Mouse (Mus musculus): ENCODE results near the gene Ercc6. TPM values are rescaled to one million over a fixed set of nuclear protein-coding genes. Genes with fewer than 3 reads are reported as not detected.

The Ercc6 gene
- polyA plus RNA-seq, 1 experiment from 2014 or later: 31.8 TPM

GRCm38 (mm10) chr14:32590377-32590776 is 77.1 kb downstream of the Ercc6 start:
- no peak for ATAC-seq (ENCODE audit: insufficient number of reproducible peaks, insufficient read depth, low FRiP score, low TSS enrichment)
- WGBS: 59% methylated on average over 3 of the region's 3 CpGs
- Histone ChIP-seq H3K27ac (no peak overlapping the region), H3K27me3 (peaks cover 35% of the 10 kb centered on the region), H3K9me3 (no peaks in the 10 kb centered on the region), H3K4me3 (no peak overlapping the region), H3K36me3 (no peaks in the 10 kb centered on the region), H3K4me2 (replicated peaks) (no peak overlapping the region), H3K4me1 (no peaks in the 10 kb centered on the region), H3K9ac (no peak overlapping the region)

DNA sequence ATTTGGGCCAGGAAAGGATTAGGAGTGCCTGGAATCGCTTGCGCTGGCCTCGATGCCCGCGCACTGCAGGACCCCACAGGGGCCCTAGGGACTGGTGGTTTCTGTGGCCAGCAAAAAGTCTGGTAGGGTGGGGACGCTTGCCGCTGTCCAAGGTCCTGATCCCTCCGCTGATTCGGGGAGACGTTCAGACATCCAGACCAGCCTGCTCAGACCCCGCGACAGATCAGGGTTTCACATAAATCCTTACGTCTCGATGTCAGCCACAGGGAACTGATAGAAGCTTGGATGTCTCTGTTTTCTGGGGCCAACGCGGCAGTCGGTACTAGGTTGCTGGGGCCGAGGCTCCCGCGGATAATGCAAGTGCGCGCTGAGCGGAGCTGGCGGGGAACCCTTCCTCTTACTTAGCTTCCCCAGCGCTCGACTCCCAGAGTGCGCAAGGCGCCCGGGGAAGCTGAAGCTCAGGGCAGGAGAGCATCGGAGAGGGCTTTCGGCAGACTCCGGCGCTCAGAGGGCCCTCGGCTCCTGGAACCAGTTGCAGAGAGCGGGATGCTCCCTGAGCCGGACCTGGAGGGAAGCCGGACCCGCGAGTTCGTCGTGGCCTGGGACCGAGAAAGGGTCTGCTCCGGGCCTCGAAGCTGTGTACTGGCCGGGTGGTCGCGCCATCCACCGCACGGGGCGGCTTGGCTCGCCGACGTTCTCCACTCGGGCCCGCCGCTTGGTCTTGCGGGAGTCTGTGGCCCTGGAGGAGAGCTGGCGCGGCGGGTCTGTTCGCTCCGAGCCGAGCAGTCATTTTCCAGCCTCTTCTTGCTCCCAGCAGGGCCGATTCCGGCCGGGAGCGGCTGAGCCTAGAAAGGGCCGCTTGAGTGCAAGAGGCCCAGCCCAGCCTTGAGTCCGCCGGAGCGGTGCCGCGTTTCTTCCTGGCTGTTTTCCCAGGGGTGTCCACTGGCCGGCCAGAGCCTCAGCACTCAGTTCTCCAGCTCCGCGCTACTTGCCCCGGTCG is 84.2 kb downstream of the Ercc6 start:
- H3K4me3 ChIP-seq: peak overlapping the region; percentile 25
- peak overlapping the region; percentile 40 for H3K4me2 ChIP-seq (replicated peaks)
- no peaks in the 10 kb centered on the region for H3K9me3 ChIP-seq
- no peak; the same call in 1 of the 2 replicates for ATAC-seq (ENCODE audit: insufficient number of reproducible peaks, insufficient read depth, low FRiP score, low TSS enrichment)
- under 1% methylated on average over 75 of the region's 78 CpGs for whole genome bisulfite sequencing
- H3K27me3 ChIP-seq: peaks cover 92% of the 10 kb centered on the region
- H3K27ac ChIP-seq: no peak overlapping the region
- H3K36me3 ChIP-seq: no peaks in the 10 kb centered on the region
- no peak overlapping the region for H3K9ac ChIP-seq
- peaks cover 23% of the 10 kb centered on the region for H3K4me1 ChIP-seq

GRCm38 (mm10) chr14:32598437-32599219 is 85.3 kb downstream of the Ercc6 start:
- ATAC-seq (ENCODE audit: insufficient number of reproducible peaks, insufficient read depth, low FRiP score, low TSS enrichment): no peak
- WGBS: 3% methylated on average over 23 of the region's 23 CpGs
- H3K4me2 ChIP-seq (replicated peaks): peak overlapping the region; percentile 40; the same call in 1 of the 2 replicates

DNA sequence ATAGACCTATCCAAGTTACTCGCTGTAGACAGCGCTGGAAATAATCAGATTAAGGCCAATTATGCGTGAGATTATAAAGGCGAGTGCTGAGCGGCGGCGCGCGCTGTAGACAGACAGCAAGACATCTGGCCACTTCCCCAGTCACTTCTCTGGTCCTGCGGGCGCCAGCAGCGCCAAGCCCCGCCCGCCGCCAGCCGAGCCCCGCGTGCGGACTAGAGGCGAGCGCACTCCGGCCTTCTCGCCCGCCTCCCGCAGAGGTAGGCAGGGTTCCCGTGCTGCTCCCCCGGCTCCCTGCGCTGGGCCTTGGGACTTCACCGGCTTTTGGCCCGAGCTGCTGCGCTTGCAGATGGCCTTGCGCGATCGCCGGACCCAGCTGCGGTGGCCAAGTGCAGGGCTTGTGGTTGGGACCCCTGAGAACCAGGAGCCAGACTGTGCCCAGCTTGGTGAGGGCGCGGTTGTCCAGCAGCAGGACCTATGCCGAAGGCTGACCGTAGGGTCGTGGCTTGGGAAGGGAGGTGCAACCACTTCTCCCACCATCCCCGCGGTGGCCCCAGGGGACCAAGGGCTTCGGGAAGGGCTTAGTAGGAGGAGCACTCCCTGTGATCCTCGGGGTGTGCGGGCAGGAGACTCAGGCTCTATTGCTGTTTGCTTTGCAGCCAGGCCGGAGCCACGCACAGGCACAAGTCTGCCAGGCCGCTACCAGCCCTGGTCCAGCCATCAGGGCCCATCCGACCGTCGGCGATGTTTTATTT is 86.1 kb downstream of the Ercc6 start, which contains the start of gene Prrxl1:
Gene Prrxl1, plus strand, starts transcription at position 118 of the 752 bp plus-strand sequence.
- H3K4me1 ChIP-seq: peaks cover 23% of the 10 kb centered on the region
- peaks cover 93% of the 10 kb centered on the region for H3K27me3 ChIP-seq
- WGBS: under 1% methylated on average over 53 of the region's 53 CpGs
- peak within 1 kb of the TSS; percentile 26 for H3K4me3 ChIP-seq
- H3K36me3 ChIP-seq: no peaks in the 10 kb centered on the region
- no peak within 1 kb of the TSS for H3K27ac ChIP-seq
- no peaks in the 10 kb centered on the region for H3K9me3 ChIP-seq
- H3K4me2 ChIP-seq (replicated peaks): peak within 1 kb of the TSS; percentile 40
- ATAC-seq (ENCODE audit: insufficient number of reproducible peaks, insufficient read depth, low FRiP score, low TSS enrichment): no peak
- H3K9ac ChIP-seq: no peak within 1 kb of the TSS

More at GRCm38 (mm10) chr14:32598437-32599219, 85.3 kb downstream of the Ercc6 start:
- Histone ChIP-seq H3K9ac (no peak overlapping the region), H3K36me3 (no peaks in the 10 kb centered on the region), H3K4me3 (no peak overlapping the region), H3K27me3 (peaks cover 93% of the 10 kb centered on the region), H3K9me3 (no peaks in the 10 kb centered on the region), H3K27ac (no peak overlapping the region), H3K4me1 (peaks cover 23% of the 10 kb centered on the region)

GRCm38 (mm10) chr14:32600110-32600509 is 86.8 kb downstream of the Ercc6 start:
- H3K4me2 ChIP-seq (replicated peaks): no peak overlapping the region
- H3K27ac ChIP-seq: no peak overlapping the region
- no peak overlapping the region for H3K9ac ChIP-seq
- H3K9me3 ChIP-seq: no peaks in the 10 kb centered on the region
- ATAC-seq (ENCODE audit: insufficient number of reproducible peaks, insufficient read depth, low FRiP score, low TSS enrichment): no peak
- peak overlapping the region; percentile 26; the same call in 1 of the 2 replicates for H3K4me3 ChIP-seq
- no peaks in the 10 kb centered on the region for H3K36me3 ChIP-seq
- peaks cover 87% of the 10 kb centered on the region for H3K27me3 ChIP-seq
- WGBS: 1% methylated on average over 16 of the region's 16 CpGs
- H3K4me1 ChIP-seq: peaks cover 23% of the 10 kb centered on the region

- WGBS: 52% methylated on average over 15 of the region's 15 CpGs
- Histone ChIP-seq H3K27ac (no peak overlapping the region), H3K27me3 (peaks cover 41% of the 10 kb centered on the region), H3K9ac (no peak overlapping the region), H3K36me3 (no peaks in the 10 kb centered on the region), H3K4me1 (no peaks in the 10 kb centered on the region), H3K4me2 (replicated peaks) (no peak overlapping the region), H3K4me3 (no peak overlapping the region), H3K9me3 (no peaks in the 10 kb centered on the region)
- ATAC-seq (ENCODE audit: insufficient number of reproducible peaks, insufficient read depth, low FRiP score, low TSS enrichment): no peak
Observed at GRCm38 (mm10) chr14:32605508-32605907, 92.2 kb downstream of the Ercc6 start.

GRCm38 (mm10) chr14:32606316-32606715 is 93.0 kb downstream of the Ercc6 start:
- peaks cover 33% of the 10 kb centered on the region for H3K27me3 ChIP-seq
- WGBS: 76% methylated on average over 8 of the region's 8 CpGs

DNA sequence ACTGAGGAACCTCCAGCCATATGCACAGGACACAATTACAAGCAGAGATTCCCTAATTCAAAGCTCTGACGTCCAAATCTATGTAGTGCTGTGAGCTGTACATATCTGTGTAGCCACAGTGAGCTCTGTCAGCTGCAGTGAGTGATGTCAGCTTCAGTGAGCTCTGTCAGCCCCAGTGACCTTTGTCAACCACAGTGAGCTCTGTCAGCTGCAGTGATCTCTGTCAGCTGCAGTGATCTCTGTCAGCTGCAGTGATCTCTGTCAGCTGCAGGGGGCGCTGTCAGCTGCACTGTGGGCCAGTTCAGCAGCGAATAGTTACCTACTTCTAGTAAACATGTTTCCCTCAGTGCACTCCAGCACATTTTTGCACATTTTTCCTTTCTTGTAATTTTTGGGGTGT is 96.1 kb downstream of the Ercc6 start:
- H3K4me2 ChIP-seq (replicated peaks): no peak overlapping the region
- peaks cover 7% of the 10 kb centered on the region; the same call in 1 of the 2 replicates for H3K27me3 ChIP-seq
- H3K9me3 ChIP-seq: no peaks in the 10 kb centered on the region
- no peaks in the 10 kb centered on the region for H3K36me3 ChIP-seq
- no peaks in the 10 kb centered on the region for H3K4me1 ChIP-seq
- no peak overlapping the region for H3K27ac ChIP-seq
- H3K9ac ChIP-seq: no peak overlapping the region
- no peak for ATAC-seq (ENCODE audit: insufficient number of reproducible peaks, insufficient read depth, low FRiP score, low TSS enrichment)
- no peak overlapping the region for H3K4me3 ChIP-seq
- WGBS: 21% methylated on average over 3 of the region's 3 CpGs

More at GRCm38 (mm10) chr14:32606316-32606715, 93.0 kb downstream of the Ercc6 start:
- no peak overlapping the region for H3K4me2 ChIP-seq (replicated peaks)
- ATAC-seq (ENCODE audit: insufficient number of reproducible peaks, insufficient read depth, low FRiP score, low TSS enrichment): no peak
- no peak overlapping the region for H3K4me3 ChIP-seq
- no peaks in the 10 kb centered on the region for H3K4me1 ChIP-seq
- H3K36me3 ChIP-seq: no peaks in the 10 kb centered on the region
- H3K9ac ChIP-seq: no peak overlapping the region
- no peak overlapping the region for H3K27ac ChIP-seq
- no peaks in the 10 kb centered on the region for H3K9me3 ChIP-seq

DNA sequence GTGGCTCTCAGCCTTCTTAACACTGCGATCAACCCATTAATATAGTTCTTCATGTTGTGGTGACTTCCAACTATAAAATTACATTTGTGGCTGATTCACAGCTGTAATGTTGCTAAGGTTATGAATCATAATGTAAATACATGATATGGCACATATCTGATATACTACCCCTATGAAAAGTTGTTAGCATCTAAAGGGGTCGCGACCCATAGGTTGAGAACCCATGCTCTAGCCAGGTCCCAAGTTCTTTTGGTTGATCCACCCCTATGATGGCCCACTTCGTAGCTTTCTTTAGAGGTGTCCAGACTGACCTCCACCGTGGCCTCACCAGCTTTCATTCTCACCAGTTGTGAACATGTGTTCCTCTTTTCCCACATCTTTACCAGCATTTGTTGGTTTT is 103.9 kb downstream of the Ercc6 start:
- no peak for ATAC-seq (ENCODE audit: insufficient number of reproducible peaks, insufficient read depth, low FRiP score, low TSS enrichment)
- H3K27me3 ChIP-seq: no peaks in the 10 kb centered on the region
- 88% methylated on average over 5 of the region's 5 CpGs for WGBS
- H3K36me3 ChIP-seq: no peaks in the 10 kb centered on the region
- H3K27ac ChIP-seq: no peak overlapping the region
- no peaks in the 10 kb centered on the region for H3K4me1 ChIP-seq
- H3K4me2 ChIP-seq (replicated peaks): no peak overlapping the region
- H3K4me3 ChIP-seq: no peak overlapping the region
- H3K9ac ChIP-seq: no peak overlapping the region
- H3K9me3 ChIP-seq: no peaks in the 10 kb centered on the region

DNA sequence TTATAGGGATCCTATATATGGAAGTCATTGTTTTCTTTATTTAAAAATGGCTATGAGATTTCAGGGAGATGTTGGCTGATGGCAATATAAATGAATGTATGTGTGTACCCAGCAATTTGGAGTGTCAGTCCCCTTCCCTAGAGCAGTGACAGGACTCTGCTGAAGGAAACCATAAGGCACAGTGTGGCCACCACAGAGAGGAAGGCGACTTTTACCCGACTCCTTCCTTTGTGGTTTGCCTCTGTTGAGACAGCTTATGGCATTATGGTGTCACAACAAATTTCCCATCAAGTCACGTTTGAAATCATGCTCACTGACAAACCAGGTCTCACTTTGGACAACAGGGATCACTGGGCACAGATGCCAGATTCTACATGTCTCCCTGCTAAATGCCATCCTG is 110.9 kb downstream of the Ercc6 start:
- Histone ChIP-seq H3K27ac (no peak overlapping the region), H3K9me3 (no peaks in the 10 kb centered on the region), H3K4me2 (replicated peaks) (no peak overlapping the region), H3K4me1 (no peaks in the 10 kb centered on the region), H3K36me3 (no peaks in the 10 kb centered on the region), H3K27me3 (no peaks in the 10 kb centered on the region), H3K9ac (no peak overlapping the region), H3K4me3 (no peak overlapping the region)
- WGBS: 76% methylated on average over 3 of the region's 3 CpGs
- ATAC-seq (ENCODE audit: insufficient number of reproducible peaks, insufficient read depth, low FRiP score, low TSS enrichment): no peak

DNA sequence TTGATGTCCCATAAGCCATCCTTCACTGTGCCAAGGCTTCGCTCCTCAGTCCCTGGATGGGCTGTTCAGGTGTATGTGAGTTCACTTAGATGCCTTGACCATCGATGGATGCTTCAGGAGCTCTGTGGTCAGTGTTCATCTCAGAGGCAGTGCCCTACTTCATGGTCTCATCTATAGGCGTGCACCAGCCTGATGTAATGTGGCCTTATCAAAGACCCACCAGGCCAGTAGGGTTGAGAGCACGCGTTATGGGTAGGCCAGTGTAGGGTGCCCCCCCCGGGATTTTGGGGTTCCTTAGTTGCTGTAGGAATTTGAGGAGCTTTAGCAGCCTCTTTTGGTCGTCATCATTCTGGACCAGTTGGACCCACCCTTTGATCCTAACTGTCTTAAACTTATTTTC is 111.5 kb downstream of the Ercc6 start:
- Histone ChIP-seq H3K4me1 (no peaks in the 10 kb centered on the region), H3K4me3 (no peak overlapping the region), H3K4me2 (replicated peaks) (no peak overlapping the region), H3K27me3 (no peaks in the 10 kb centered on the region), H3K9ac (no peak overlapping the region), H3K27ac (no peak overlapping the region), H3K9me3 (no peaks in the 10 kb centered on the region), H3K36me3 (no peaks in the 10 kb centered on the region)
- WGBS: 88% methylated on average over 7 of the region's 7 CpGs
- no peak for ATAC-seq (ENCODE audit: insufficient number of reproducible peaks, insufficient read depth, low FRiP score, low TSS enrichment)
